Mouse (Mus musculus): ENCODE data around the gene Rnf41. TPM values are rescaled to one million over a fixed set of nuclear protein-coding genes. Genes with fewer than 3 reads are reported as not detected.

Gene Rnf41
- polyA plus RNA-seq, 1 experiment from 2014 or later = 45.4 TPM

- no peaks in the 10 kb centered on the region for H3K27me3 ChIP-seq
- H3K4me2 ChIP-seq = no peak overlapping the region
- peaks cover 7% of the 10 kb centered on the region; the same call in 1 of the 2 replicates for H3K4me1 ChIP-seq
- H3K27ac ChIP-seq = no peak overlapping the region
- no peak overlapping the region for H3K4me3 ChIP-seq
- H3K9me3 ChIP-seq = no peaks in the 10 kb centered on the region
- WGBS = 88% methylated on average over 6 of the region's 6 CpGs
- ATAC-seq (ENCODE audit: insufficient number of reproducible peaks, insufficient read depth, low FRiP score, low TSS enrichment, low read depth) = no peak
- peaks cover 99% of the 10 kb centered on the region for H3K36me3 ChIP-seq
- no peak overlapping the region; the same call in 1 of the 2 replicates for H3K9ac ChIP-seq
Observed at GRCm38 (mm10) chr10:128389570-128389969, 21.9 kb upstream of the Rnf41 start.

- Histone ChIP-seq H3K4me2 (no peak overlapping the region), H3K27ac (no peak overlapping the region), H3K27me3 (no peaks in the 10 kb centered on the region), H3K36me3 (peaks cover 98% of the 10 kb centered on the region), H3K4me3 (no peak overlapping the region), H3K9ac (no peak overlapping the region; the same call in 1 of the 2 replicates), H3K4me1 (peaks cover 10% of the 10 kb centered on the region; the same call in 1 of the 2 replicates), H3K9me3 (no peaks in the 10 kb centered on the region)
- WGBS = 83% methylated on average over 12 of the region's 12 CpGs
- no peak for ATAC-seq (ENCODE audit: insufficient number of reproducible peaks, insufficient read depth, low FRiP score, low TSS enrichment, low read depth)
Observed at GRCm38 (mm10) chr10:128390366-128390765, 21.1 kb upstream of the Rnf41 start.

- Histone ChIP-seq H3K9ac (0 out of 2 replicates have a peak overlapping the region, but pooled peaks have one; percentile 27), H3K9me3 (no peaks in the 10 kb centered on the region), H3K27ac (no peak overlapping the region), H3K36me3 (peaks cover 98% of the 10 kb centered on the region), H3K4me2 (no peak overlapping the region), H3K4me1 (peaks cover 10% of the 10 kb centered on the region; the same call in 1 of the 2 replicates), H3K27me3 (no peaks in the 10 kb centered on the region), H3K4me3 (no peak overlapping the region)
- no peak for ATAC-seq (ENCODE audit: insufficient number of reproducible peaks, insufficient read depth, low FRiP score, low TSS enrichment, low read depth)
- 82% methylated on average over 6 of the region's 6 CpGs for WGBS
Observed at GRCm38 (mm10) chr10:128391850-128392249, 19.6 kb upstream of the Rnf41 start.

- Histone ChIP-seq H3K27ac (0 out of 2 replicates have a peak overlapping the region, but pooled peaks have one; percentile 7), H3K36me3 (peaks cover 64% of the 10 kb centered on the region), H3K9ac (no peak overlapping the region), H3K4me1 (peaks cover 21% of the 10 kb centered on the region; the same call in 1 of the 2 replicates), H3K9me3 (no peaks in the 10 kb centered on the region), H3K4me3 (no peak overlapping the region), H3K27me3 (no peaks in the 10 kb centered on the region), H3K4me2 (no peak overlapping the region)
- WGBS = 67% methylated on average over 11 of the region's 11 CpGs
- ATAC-seq (ENCODE audit: insufficient number of reproducible peaks, insufficient read depth, low FRiP score, low TSS enrichment, low read depth) = no peak
Observed at GRCm38 (mm10) chr10:128396017-128396673, 15.3 kb upstream of the Rnf41 start.

GRCm38 (mm10) chr10:128396716-128397264 is 14.7 kb upstream of the Rnf41 start:
- Histone ChIP-seq H3K27me3 (no peaks in the 10 kb centered on the region), H3K4me1 (peaks cover 21% of the 10 kb centered on the region; the same call in 1 of the 2 replicates), H3K36me3 (peaks cover 58% of the 10 kb centered on the region), H3K4me2 (no peak overlapping the region), H3K4me3 (no peak overlapping the region), H3K9me3 (no peaks in the 10 kb centered on the region), H3K9ac (no peak overlapping the region), H3K27ac (peak overlapping the region; percentile 7; the same call in 1 of the 2 replicates)
- WGBS = 73% methylated on average over 10 of the region's 10 CpGs
- ATAC-seq (ENCODE audit: insufficient number of reproducible peaks, insufficient read depth, low FRiP score, low TSS enrichment, low read depth) = no peak

- H3K4me3 ChIP-seq = no peak overlapping the region
- WGBS = 71% methylated on average over 7 of the region's 7 CpGs
Observed at GRCm38 (mm10) chr10:128397466-128397865, 14.0 kb upstream of the Rnf41 start.

GRCm38 (mm10) chr10:128400338-128400737 is 11.1 kb upstream of the Rnf41 start:
- no peak overlapping the region for H3K4me2 ChIP-seq
- H3K4me1 ChIP-seq = 0 out of 2 replicates have a peak, but pooled peaks cover 11% of the 10 kb centered on the region
- no peaks in the 10 kb centered on the region for H3K9me3 ChIP-seq
- no peak overlapping the region for H3K9ac ChIP-seq
- ATAC-seq (ENCODE audit: insufficient number of reproducible peaks, insufficient read depth, low FRiP score, low TSS enrichment, low read depth) = no peak
- WGBS = 21% methylated on average over 5 of the region's 5 CpGs
- 0 out of 2 replicates have a peak overlapping the region, but pooled peaks have one; percentile 2 for H3K4me3 ChIP-seq
- H3K36me3 ChIP-seq = peaks cover 24% of the 10 kb centered on the region
- H3K27me3 ChIP-seq = no peaks in the 10 kb centered on the region
- no peak overlapping the region for H3K27ac ChIP-seq

More at GRCm38 (mm10) chr10:128397466-128397865, 14.0 kb upstream of the Rnf41 start:
- ATAC-seq (ENCODE audit: insufficient number of reproducible peaks, insufficient read depth, low FRiP score, low TSS enrichment, low read depth) = no peak
- H3K36me3 ChIP-seq = peaks cover 51% of the 10 kb centered on the region
- no peaks in the 10 kb centered on the region for H3K9me3 ChIP-seq
- H3K27me3 ChIP-seq = no peaks in the 10 kb centered on the region
- no peak overlapping the region for H3K4me2 ChIP-seq
- H3K9ac ChIP-seq = no peak overlapping the region
- peaks cover 21% of the 10 kb centered on the region; the same call in 1 of the 2 replicates for H3K4me1 ChIP-seq
- no peak overlapping the region for H3K27ac ChIP-seq

GRCm38 (mm10) chr10:128401056-128401455 is 10.4 kb upstream of the Rnf41 start, which contains the start of gene Slc39a5:
Slc39a5 (minus strand) TSS chr10:128401229.
- H3K36me3 ChIP-seq = peaks cover 24% of the 10 kb centered on the region
- H3K27me3 ChIP-seq = no peaks in the 10 kb centered on the region
- no peak for ATAC-seq (ENCODE audit: insufficient number of reproducible peaks, insufficient read depth, low FRiP score, low TSS enrichment, low read depth)
- no peak within 1 kb of the TSS for H3K9ac ChIP-seq
- H3K4me3 ChIP-seq = 0 out of 2 replicates have a peak within 1 kb of the TSS, but pooled peaks have one; percentile 2
- no peaks in the 10 kb centered on the region for H3K9me3 ChIP-seq
- no peak within 1 kb of the TSS for H3K4me2 ChIP-seq
- no peak within 1 kb of the TSS for H3K27ac ChIP-seq
- WGBS = 21% methylated on average over 2 of the region's 2 CpGs
- H3K4me1 ChIP-seq = 0 out of 2 replicates have a peak, but pooled peaks cover 11% of the 10 kb centered on the region

GRCm38 (mm10) chr10:128401638-128402037 is 9.8 kb upstream of the Rnf41 start:
- peaks cover 23% of the 10 kb centered on the region for H3K36me3 ChIP-seq
- 73% methylated on average over 9 of the region's 9 CpGs for WGBS
- H3K4me2 ChIP-seq = no peak overlapping the region

GRCm38 (mm10) chr10:128403931-128404330 is 7.5 kb upstream of the Rnf41 start:
- Histone ChIP-seq H3K4me1 (peaks cover 21% of the 10 kb centered on the region), H3K4me3 (no peak overlapping the region), H3K27ac (no peak overlapping the region), H3K4me2 (no peak overlapping the region), H3K27me3 (no peaks in the 10 kb centered on the region), H3K36me3 (peaks cover 23% of the 10 kb centered on the region), H3K9ac (no peak overlapping the region), H3K9me3 (no peaks in the 10 kb centered on the region)
- no peak for ATAC-seq (ENCODE audit: insufficient number of reproducible peaks, insufficient read depth, low FRiP score, low TSS enrichment, low read depth)
- 81% methylated on average over 7 of the region's 7 CpGs for WGBS

More at GRCm38 (mm10) chr10:128401638-128402037, 9.8 kb upstream of the Rnf41 start:
- no peak for ATAC-seq (ENCODE audit: insufficient number of reproducible peaks, insufficient read depth, low FRiP score, low TSS enrichment, low read depth)
- Histone ChIP-seq H3K9ac (no peak overlapping the region), H3K4me3 (no peak overlapping the region), H3K27me3 (no peaks in the 10 kb centered on the region), H3K9me3 (no peaks in the 10 kb centered on the region), H3K27ac (no peak overlapping the region), H3K4me1 (0 out of 2 replicates have a peak, but pooled peaks cover 11% of the 10 kb centered on the region)

GRCm38 (mm10) chr10:128408591-128409535 is 2.6 kb upstream of the Rnf41 start:
- 18% methylated on average over 35 of the region's 35 CpGs for WGBS
- Histone ChIP-seq H3K9me3 (no peaks in the 10 kb centered on the region), H3K27ac (peak overlapping the region; percentile 76), H3K4me3 (peak overlapping the region; percentile 87), H3K4me1 (peaks cover 36% of the 10 kb centered on the region), H3K9ac (peak overlapping the region; percentile 77), H3K4me2 (peak overlapping the region; percentile 98), H3K36me3 (peaks cover 25% of the 10 kb centered on the region), H3K27me3 (no peaks in the 10 kb centered on the region)
- no peak for ATAC-seq (ENCODE audit: insufficient number of reproducible peaks, insufficient read depth, low FRiP score, low TSS enrichment, low read depth)

Measured in embryonic facial prominence, embryonic 13.5 days (tissue).